Mouse (Mus musculus) skeletal muscle tissue, adult 2 months (tissue): ENCODE measurements around the gene Enkd1.

Experiments used
- DNase-seq: peaks from one replicate; pipeline ENCODE4 v3.0.0-alpha.2; 2012; ENCODE audit warnings: low read depth, low spot score

Gene Enkd1

GRCm38 (mm10) chr8:105661167-105661566, 46.8 kb downstream of the Enkd1 start:
- peak; percentile 13 for DNase-seq

GRCm38 (mm10) chr8:105657641-105658040, 50.4 kb downstream of the Enkd1 start:
- no peak for DNase-seq
